Mouse (Mus musculus) cerebellum, postnatal 4 days (tissue): Measurements from ENCODE around the gene Rps27.
"Not testable (repeated sequence)": the region's sequence is repeated elsewhere in the genome, so short reads cannot be mapped to it uniquely, and the experiment has no call there.

Source experiments
- DNase-seq, 2 experiments: peaks; one replicate each; pipeline ENCODE4 v3.0.0; 2022; ENCODE audit warnings: low spot score in 2 of 2, mixed read lengths in 1 of 2

Rps27 gene

DNA sequence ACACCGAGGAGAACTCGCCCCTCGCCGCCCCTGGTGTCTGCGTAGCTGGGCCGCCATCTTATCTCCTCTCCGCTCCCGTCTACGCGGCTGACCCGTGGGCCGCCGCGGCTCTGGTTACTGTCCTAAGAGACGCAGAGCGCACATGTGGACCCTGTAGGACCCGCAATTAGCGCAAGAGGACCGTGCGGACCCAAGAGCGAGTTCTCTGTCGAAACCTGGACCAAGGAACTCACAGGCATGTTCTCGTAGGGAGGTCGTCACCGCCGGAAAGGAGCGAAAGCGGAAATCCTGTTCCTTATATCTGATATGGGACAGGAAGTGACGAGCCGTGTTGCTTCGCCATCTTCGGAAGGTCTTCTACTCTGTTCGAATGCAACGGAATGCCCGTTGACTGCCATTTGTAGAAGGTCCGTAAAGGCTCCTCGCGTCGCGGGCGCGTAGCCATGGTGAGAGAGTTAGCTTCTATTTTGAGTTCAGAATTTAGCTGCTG is at the start of gene Rps27, which contains the start of gene Rab13:
Gene Rps27 (minus strand): TSS at position 275 of the 490 bp plus-strand sequence.
Gene Rab13 (plus strand): TSS at position 319 of the 490 bp plus-strand sequence.
- DNase-seq, result peak; percentile 61 to 73

DNA sequence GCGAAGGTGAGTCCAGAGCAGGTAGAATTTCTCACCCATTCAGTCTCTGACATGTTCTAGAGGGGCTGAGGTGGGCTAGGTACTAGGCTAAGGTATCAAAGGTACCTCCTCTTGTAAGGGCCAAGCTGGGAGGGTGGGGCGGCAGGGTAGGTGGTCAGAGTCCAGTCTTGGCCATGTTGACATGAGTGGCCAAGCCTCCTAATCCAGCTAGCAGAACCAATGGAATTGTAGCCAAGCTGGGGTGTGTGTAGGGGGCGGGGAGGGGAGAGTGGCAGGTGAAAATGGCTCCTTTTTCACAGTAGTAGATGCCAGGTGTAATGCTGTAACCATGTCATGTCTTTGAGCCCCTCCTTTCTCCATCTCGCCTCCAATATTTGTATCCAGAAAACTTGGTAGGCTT is 45.1 kb upstream of the Rps27 start:
- DNase-seq, result no peak

DNA sequence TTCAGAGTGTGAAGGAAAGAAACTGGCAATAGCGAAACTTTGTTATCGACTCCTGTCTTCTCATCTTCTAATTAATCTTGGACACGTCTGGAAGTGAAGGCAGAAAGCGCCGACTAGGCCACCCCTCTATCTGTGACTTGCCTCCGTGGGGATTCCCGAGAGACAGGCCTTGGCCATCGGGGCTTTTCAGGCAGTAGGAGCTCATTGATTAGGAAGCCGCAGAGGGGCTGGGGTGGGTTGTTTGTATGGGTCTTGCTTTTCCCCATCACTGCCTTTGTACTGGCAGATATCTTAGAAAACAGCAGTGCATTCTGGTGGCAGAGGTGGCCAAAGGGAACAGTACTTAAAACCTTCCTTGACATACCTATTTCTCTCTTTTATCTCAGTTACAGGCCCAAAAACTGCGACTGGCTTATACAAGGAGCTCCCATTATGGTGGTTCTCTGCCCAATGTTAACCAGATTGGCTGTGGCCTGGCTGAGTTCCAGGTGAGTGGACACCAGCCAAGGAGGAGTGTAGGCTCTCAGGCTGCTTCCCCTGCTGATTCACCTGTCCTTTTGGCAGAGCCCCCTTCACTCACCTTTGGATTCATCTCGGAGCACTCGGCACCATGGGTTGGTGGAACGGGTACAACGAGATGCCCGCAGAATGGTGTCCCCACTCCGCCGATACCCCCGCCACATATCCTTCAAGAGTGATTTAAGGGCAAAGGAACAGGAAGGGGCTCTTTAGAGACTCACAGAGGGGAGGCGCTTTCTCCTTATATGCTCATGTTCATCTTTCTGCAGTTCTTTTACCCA is 43.5 kb upstream of the Rps27 start:
- DNase-seq, result peak in 1 of 2 experiments; percentile 61

DNA sequence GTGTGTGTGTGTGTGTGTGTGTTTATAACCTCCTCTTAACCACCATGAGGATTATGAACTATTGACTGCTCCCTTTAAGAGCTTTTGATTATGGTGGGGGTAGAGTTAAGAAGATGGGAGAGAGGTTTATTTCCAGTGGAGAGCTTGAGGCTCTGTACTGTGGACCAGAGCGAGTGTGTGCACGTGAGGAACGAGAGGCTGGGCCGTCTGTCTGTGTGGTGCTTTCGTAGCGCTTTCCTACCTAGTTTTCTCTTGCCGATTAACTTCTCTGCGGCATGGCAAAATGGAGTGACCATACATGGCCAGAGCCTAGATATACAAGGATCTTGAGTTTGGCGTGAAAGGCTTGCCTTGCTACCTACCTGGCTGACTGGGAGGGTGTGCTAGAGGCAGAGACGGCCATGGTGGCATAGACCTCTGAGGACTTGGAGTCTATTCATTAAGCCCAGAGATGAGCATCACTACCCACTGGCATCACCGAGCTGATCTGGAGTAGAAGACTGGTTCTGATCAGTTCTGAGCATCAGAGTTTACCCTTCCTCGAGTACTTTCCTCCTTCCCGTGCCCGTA is 42.4 kb upstream of the Rps27 start:
- DNase-seq, result no peak

DNA sequence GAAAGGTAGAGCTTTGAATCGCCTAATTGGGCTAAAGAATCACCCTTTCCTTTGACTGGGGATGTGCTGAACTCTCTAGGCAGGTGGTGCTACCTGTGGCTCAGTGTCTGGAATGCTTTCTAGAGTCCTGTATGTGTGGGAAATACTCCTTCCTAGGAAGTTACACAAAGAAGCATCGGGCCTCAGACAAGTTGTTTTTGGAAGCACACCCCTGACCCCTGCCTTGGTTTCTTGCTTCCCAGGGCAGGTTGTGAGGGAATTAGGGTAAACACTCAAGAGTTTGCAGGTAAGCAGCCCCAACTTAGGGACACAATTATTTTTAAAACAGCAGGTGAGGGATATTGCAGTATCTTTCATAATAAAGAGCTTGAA is 41.7 kb upstream of the Rps27 start:
- DNase-seq, result no peak

DNA sequence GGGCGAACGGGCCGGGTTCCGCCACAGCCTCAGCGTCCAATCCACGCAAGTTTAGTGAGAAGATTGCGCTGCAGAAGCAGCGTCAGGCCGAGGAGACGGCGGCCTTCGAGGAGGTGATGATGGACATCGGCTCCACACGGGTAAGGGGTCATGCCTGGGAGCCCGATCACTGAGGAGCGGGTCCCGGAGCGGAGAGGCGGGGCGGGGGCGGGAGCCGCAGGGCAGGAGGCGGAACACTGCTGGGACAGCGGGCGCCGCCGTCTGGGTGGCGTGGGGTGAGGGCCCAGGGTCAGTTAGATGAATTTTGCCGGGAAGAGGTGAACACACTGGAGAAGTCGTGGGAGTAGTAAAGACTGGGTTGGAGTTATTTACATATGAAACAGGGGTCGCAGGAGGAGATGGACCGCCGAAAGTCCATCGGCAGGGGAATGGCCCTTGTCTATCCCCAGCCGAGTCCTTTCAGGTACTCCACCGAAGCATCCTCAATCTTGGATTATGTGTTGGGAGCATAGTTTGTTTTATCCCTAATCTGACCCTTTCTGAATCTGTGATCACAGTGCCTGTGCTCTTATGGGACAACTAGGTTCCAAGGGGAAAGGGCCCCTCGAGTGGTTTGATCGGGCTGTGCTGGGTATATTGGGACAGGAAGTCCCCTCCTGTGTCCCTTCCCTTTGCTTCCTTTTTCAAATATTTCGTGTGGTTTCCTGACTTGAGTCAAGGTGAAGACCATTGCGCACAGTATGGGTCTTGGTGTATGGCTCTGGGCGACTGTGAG is 41.2 kb upstream of the Rps27 start:
- no peak for DNase-seq

DNA sequence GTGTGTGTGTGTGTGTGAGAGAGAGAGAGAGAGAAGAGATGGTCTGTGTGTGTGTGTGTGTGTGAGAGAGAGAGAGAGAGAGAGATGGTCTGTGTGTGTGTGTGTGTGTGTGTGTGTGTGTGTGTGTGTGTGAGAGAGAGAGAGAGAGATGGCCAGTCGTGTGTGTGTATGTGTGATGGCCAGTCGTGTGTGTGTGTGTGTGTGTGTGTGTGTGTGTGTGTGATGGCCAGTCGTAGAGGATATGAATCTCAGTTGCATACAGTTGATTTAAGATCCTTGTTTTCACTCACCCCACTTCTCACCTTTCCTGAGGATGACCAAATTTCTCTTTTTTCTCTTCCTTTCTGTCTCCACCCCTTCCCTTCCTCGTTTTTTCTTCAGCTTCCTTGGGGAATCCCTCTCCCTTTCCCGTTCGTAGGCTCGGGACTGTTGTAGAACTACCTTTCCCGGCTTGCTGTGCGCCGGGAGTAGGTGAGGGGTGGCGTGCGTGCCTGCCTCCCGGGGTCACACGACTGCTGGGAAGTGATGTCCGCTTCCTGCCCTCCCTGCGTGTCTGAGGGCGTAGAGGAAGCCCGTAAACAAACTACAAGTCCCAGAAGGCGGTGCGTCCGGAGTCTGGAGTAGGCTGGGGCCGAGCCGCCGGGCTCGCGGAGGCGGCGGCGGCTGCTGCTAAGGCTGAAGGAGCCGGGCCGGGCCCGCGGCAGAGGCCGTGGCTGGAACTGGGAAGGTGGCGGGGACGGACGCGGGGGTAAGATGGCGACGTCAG is 40.4 kb upstream of the Rps27 start, which contains the start of gene Crtc2:
Gene Crtc2 (plus strand): TSS at position 511 of the 766 bp plus-strand sequence.
- peak; percentile 75 to 92 for DNase-seq

DNA sequence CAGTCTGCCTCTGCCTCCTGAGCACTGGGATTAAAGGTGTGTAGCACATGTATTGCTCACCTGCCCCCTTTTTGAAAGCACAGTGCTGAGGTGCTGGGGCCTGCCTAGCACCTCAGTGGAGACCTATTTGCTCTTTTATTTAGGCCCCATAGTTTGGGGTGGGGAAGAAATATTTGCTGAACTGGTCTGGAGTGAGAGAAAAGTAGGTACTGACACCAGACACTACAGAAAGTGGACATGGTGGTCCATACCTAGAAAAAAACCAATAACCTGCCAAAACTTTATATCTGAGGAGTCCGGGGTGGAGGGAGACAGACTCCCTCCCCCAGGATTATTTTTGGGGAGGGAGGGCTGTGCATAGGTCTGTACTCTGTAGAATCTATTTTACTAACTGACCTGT is 39.7 kb upstream of the Rps27 start:
- DNase-seq, result not testable (repeated sequence)

DNA sequence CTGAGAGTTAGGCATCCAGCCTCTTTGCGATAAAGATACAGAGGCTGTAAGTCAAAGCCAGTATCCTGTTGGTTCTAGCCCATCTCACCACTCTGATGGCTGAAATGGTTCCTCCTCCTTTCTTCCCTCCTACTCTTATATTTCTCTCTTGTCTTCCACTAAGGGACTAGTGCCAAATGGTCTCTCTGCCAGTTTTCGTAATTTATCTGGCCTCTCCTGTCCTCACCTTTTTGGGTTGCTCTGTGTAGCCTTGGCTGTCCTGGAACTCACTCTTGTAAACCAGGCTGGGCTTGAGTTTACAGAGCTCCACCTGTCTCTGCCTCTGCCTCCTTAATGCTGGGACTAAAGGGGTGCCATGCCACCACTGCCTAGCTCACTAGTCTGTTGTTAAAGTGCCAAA is 39.2 kb upstream of the Rps27 start:
- DNase-seq, result not testable (repeated sequence)

DNA sequence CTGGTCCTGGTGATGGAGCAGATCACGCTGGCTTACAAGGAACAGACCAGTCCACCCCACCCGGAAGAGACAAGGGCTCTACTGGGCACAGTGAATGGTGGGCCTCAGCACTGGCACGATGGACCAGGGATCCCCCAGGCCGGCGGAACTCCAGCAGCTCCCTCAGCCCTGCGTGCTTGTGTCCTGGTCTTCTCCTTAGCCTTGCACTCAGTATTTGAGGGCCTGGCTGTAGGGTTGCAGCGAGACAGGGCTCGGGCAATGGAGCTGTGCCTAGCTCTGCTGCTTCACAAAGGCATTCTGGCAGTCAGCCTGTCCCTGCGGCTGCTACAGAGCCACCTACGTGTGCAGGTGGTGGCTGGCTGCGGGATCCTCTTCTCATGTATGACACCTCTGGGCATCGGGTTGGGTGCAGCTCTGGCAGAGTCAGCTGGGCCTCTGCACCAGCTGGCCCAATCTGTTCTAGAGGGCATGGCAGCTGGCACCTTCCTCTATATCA is 38.3 kb upstream of the Rps27 start:
- not testable (repeated sequence) for DNase-seq

DNA sequence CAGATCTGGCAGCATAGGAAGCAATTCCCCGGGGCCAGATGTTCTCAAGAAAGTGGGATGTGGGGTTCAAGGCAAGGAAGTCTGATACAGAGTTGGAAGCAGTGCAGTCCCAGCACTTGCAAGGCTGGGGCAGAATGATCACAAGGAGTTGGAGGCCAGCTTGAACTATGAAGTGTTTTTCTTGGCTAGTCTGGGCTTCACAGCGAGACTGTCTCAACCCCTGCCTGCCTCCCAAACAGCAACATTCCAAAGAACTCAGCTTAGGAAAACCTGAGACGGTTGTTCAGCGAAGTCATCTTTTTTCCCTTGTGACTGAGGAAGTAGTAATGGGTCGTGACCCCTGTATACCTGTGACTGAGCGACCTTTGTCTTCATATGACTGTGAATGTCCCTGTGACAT is 37.3 kb upstream of the Rps27 start:
- DNase-seq, result no peak

DNA sequence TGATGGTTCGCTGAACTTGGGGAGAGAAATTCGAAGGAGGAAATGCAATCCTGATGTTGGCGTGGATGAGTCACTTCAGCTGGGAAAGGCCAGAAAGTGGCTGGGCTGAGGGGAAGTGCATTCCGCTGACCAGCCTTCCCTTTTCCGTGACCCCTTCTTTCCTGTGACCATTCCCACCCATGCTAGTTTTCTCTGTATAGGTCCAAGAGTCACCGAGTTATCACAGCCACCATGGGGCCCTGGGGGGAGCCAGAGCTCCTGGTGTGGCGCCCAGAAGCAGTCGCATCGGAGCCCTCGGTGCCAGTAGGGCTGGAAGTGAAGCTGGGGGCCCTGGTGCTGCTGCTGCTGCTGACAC is 35.3 kb upstream of the Rps27 start:
- DNase-seq, result no peak

DNA sequence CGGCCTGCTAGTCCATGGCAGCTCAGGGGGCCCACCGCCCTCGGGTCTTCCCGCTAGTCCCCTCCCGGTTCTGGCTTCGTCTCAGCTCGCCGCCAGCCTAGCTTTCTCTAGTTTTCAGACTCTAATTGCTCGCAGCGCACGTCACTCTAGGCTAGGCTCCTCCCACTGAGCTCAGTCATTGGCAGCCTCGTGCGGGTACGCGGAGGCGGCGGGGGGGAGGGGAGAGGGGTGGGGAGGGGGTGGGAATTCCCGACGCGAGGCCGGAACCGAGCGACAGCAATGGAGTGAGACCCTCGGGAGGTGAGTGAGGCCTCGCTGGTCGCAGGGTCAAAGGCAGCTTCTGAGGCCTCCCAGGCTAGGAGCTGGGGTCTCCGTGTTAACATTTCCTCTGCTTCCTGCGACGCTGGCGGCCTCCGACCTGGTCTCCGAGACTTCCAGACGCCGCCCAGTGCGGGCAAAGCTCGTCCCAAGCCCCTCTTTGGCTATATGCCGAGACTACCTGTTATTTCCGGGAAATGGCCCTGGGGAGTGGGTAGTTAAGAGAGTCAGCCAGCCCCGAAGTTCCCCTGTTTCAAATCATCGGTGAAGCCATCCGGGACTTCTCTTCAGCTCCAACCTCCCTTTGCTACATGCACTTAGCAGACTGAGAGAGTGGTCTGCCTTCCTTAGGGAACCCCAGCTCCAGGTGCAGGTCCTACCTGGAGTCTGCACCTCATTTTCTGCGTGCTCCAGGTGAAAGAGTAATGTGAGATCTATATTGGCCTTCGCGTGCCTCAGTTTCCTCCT is 34.7 kb upstream of the Rps27 start, which contains the start of gene Slc39a1:
Gene Slc39a1 (plus strand): TSS at position 213 of the 786 bp plus-strand sequence.
- peak; percentile 74 to 90 for DNase-seq

DNA sequence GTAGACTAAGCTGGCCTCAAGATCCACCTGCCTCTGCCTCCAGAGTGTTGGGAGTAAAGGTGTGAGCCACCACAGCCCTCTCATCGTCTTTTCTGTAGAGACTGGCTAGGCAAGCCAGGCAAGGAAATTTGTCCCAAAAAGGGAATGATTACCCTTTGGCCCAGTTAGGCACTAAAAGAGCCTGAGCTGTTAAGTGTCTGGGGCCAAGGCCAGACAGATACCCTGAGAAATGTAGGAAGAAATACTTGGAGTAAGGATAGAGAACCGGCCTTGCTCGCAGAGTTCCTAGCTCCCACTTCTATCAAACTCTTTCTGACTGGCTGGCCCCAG is 34.1 kb upstream of the Rps27 start:
- DNase-seq, result no peak

DNA sequence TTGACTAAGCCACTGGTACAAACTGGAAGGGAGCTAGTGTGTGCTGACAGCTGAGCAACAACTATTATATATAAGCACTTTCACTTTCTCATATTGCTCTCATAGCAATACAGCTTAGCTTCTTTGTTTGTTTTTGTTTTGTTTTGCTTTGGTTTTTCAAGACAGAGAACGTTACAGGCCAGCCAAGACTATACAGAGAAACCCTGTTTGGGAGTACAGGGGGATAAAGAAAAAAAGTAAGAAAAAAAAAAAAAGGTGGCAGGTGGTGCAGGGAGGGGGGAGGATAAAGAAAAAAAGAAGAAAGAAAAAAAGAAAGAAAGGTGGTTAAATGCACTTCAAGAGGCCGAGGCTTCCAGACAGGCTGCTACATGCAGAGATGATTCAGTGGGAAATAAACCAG is 32.0 kb upstream of the Rps27 start:
- no peak for DNase-seq

DNA sequence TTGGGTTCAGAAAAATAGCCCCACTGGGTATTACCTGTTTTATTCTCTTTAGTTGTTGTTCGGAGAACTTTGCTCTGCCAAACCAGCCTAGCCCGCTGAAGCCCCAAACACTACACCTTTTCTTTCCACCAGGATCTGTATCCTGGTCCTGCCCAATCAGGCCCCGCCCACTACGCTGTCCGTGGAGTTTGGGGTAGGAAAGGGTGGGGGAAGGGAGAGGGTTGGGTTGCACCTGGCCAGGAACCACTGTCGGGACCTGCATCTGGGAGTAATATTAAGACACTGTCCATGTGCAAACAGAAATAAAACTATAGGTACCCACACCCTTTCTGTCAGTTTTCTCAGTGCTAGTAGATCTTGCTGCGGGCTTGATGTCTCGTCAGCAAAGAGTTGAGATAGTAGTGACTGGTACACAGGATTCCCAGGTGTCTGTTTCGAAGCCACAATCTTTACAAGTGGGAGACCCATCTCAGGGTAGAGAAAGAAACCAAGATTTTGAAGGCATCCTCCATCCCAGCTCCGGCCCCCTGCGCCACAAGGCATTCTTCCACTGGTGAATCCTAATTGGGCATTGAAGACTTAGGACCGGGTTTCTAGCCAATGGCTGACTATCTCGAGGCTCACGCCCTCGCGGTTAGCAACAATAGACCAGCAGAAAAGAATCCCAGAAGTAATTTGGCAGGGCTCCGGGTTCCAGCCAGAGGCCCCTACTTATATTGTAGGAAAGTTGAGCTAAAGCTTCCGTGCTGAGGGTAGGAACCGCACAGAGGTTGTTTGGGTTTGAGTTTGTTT is 29.7 kb upstream of the Rps27 start, which contains the start of gene Creb3l4:
Gene Creb3l4 (minus strand): TSS at position 529 of the 792 bp plus-strand sequence.
- DNase-seq, result no peak

DNA sequence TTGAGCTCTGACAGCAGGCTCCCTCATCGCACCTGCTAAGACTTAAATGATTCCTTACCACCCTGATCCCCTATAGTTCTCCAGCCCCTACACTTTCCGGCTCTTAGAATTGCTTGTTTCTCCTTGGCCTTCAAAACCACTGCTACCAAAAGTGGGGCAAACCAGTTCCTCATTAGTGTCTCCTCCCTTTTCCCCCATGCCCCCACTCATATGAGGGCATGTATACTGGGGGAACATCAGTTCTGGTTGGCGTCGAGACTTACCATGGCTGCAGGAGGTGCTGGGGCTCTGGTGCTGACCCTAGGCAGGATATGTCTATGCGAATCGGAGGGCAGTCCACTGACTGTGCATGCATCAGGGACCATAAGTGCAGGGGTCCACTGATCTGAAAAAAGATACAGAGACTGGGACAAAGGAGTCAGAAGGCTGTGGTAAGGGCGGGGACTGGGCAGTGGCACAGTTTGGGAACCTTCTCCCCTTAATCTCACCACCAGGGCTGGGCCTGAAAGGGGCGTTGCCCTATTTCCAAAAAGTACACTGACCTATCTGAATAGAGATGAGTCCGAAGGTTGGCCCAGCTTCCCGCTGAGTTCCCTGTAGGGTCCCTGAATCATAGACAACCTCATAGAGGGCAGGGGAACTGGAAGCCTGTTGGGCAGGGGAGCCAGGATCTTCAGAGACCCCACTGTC is 28.4 kb upstream of the Rps27 start:
- DNase-seq, result no peak

DNA sequence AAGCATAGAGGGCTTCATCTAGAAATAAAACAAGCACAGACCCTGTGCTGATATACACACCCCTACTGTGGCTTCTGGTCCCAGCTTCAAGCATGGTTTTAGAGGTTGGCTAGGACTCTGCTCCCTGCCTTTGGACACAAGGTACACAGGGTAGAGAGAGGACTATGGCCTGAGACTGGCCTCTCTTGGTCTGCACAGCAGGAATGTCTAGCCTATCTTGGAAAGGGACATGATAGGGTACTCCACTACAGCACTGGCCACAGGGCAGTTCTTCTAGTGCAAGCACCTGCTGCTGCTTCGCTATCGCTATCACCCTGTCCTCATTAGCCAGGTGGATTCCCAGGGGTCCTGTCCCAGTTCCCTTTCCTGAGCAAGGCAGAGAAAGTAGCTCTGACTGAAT is 27.8 kb upstream of the Rps27 start:
- no peak for DNase-seq
